Comparison of ENCODE assay signal across 30 mouse cellular contexts in the genomic region with DNA sequence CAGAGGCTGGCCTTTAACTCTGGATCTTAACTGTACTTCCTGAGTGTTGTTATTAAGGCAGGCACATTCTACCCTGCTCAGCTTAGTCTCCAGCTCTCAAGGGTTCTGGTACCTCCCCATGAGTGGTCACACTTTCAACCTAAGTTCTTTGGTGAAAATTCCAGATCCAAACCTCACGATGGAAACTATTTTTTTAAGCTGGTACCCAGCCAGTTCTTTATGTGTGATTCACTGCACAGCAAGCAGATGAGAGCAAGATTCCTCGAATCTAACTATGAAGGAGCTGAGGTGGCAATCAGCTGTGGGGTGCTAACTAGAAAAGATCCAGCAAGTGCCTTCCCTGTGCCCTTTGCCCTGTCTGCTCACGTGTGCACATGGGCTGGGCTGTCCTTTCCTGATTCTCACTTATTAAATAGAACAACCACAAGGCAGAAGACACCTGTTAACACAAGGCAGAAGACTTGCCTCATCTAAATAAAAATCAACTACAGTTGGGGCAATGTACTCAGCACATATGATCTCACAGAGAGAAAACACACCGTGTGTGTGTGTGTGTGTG.
DNase-seq lines count a peak whose midpoint lies in the region; ATAC-seq and TF ChIP-seq lines count a peak whose summit lies in the region.
"Had no signal": no experiment of that assay in that cellular context is flagged by ENCODE, and none has a peak within 500 bp of the region (broad histone marks: within the 10 kb centered on the region; RNA-seq: fewer than 3 reads in every experiment).

No protein-coding gene starts in this region.

- H3K9ac ChIP-seq in kidney, postnatal 0 days (ENCODE audit: low read depth, low read length), result no peak overlapping the region
- H3K9ac ChIP-seq in kidney, embryonic 15.5 days, result no peak overlapping the region
- no peak overlapping the region for H3K9ac ChIP-seq in intestine, embryonic 15.5 days
- H3K9ac ChIP-seq: embryonic facial prominence, embryonic 13.5 days; forebrain, embryonic 12.5 days; forebrain, embryonic 15.5 days; heart, embryonic 13.5 days; hindbrain, embryonic 12.5 days; hindbrain, embryonic 15.5 days had no signal

- no peak overlapping the region for H3K27ac ChIP-seq in kidney, postnatal 0 days
- no peak overlapping the region for H3K27ac ChIP-seq in kidney, embryonic 15.5 days
- H3K27ac ChIP-seq in intestine, embryonic 15.5 days, result no peak overlapping the region
- H3K27ac ChIP-seq: embryonic facial prominence, embryonic 10.5 days; embryonic facial prominence, embryonic 13.5 days; forebrain, embryonic 12.5 days; forebrain, embryonic 15.5 days; heart, adult 2 months; heart, embryonic 10.5 days; heart, embryonic 13.5 days; hindbrain, embryonic 12.5 days; hindbrain, embryonic 15.5 days had no signal

- peak; percentile 57; the same call in 1 of the 2 replicates for ATAC-seq in kidney, postnatal 0 days (replicated peaks; ENCODE audit: low FRiP score, low read depth)
- ATAC-seq in kidney, embryonic 15.5 days (replicated peaks; ENCODE audit: low FRiP score), result no peak; the same call in 1 of the 2 replicates
- peak; percentile 58; the same call in 1 of the 2 replicates for ATAC-seq in intestine, embryonic 15.5 days
- ATAC-seq: forebrain, embryonic 15.5 days had no signal

- no peak overlapping the region for H3K4me2 ChIP-seq in kidney, postnatal 0 days (ENCODE audit: low read length)
- H3K4me2 ChIP-seq in kidney, embryonic 15.5 days, result no peak overlapping the region
- H3K4me2 ChIP-seq in intestine, embryonic 15.5 days (replicated peaks), result no peak overlapping the region
- H3K4me2 ChIP-seq: embryonic facial prominence, embryonic 13.5 days; forebrain, embryonic 12.5 days; forebrain, embryonic 15.5 days; heart, embryonic 13.5 days; hindbrain, embryonic 12.5 days; hindbrain, embryonic 15.5 days had no signal

- H3K4me1 ChIP-seq in kidney, postnatal 0 days (replicated peaks; ENCODE audit: insufficient read depth, low read length), result peaks cover 16% of the 10 kb centered on the region
- peaks cover 23% of the 10 kb centered on the region for H3K4me1 ChIP-seq in kidney, embryonic 15.5 days
- H3K4me1 ChIP-seq in intestine, embryonic 15.5 days (replicated peaks), result no peaks in the 10 kb centered on the region
- H3K4me1 ChIP-seq: forebrain, embryonic 15.5 days; heart, embryonic 10.5 days; heart, embryonic 13.5 days; hindbrain, embryonic 15.5 days had no signal

- H3K4me3 ChIP-seq in kidney, postnatal 0 days (replicated peaks; ENCODE audit: low read depth, low read length), result no peak overlapping the region
- H3K4me3 ChIP-seq in kidney, embryonic 15.5 days (replicated peaks), result no peak overlapping the region
- H3K4me3 ChIP-seq in intestine, embryonic 15.5 days (replicated peaks), result no peak overlapping the region
- H3K4me3 ChIP-seq: embryonic facial prominence, embryonic 10.5 days; embryonic facial prominence, embryonic 13.5 days; erythroblast, embryonic 14.5 days; forebrain, embryonic 12.5 days; forebrain, embryonic 15.5 days; heart, adult 2 months; heart, embryonic 10.5 days; heart, embryonic 13.5 days; hindbrain, embryonic 12.5 days; hindbrain, embryonic 15.5 days had no signal

- 64% methylated on average over 4 of the region's 4 CpGs for WGBS in kidney, postnatal 0 days
- WGBS in kidney, embryonic 15.5 days, result 69% methylated on average over 4 of the region's 4 CpGs
- WGBS in intestine, embryonic 15.5 days, result 65% methylated on average over 4 of the region's 4 CpGs

- H3K9me3 ChIP-seq in kidney, postnatal 0 days (replicated peaks; ENCODE audit: low read length), result no peaks in the 10 kb centered on the region
- no peaks in the 10 kb centered on the region for H3K9me3 ChIP-seq in kidney, embryonic 15.5 days (replicated peaks)
- no peaks in the 10 kb centered on the region for H3K9me3 ChIP-seq in intestine, embryonic 15.5 days
- H3K9me3 ChIP-seq: embryonic facial prominence, embryonic 13.5 days; forebrain, embryonic 15.5 days; hindbrain, embryonic 12.5 days; hindbrain, embryonic 15.5 days had no signal

- H3K27me3 ChIP-seq in kidney, postnatal 0 days (ENCODE audit: insufficient read depth, low read length), result no peaks in the 10 kb centered on the region
- H3K27me3 ChIP-seq in kidney, embryonic 15.5 days, result no peaks in the 10 kb centered on the region
- H3K27me3 ChIP-seq in intestine, embryonic 15.5 days (replicated peaks), result no peaks in the 10 kb centered on the region
- H3K27me3 ChIP-seq: CH12.LX; embryonic facial prominence, embryonic 13.5 days; forebrain, embryonic 12.5 days; forebrain, embryonic 15.5 days; heart, embryonic 13.5 days; hindbrain, embryonic 12.5 days; hindbrain, embryonic 15.5 days had no signal

- no peak for DNase-seq in kidney, postnatal 0 days (ENCODE audit: low spot score)
- DNase-seq in 3134 (ENCODE audit: extremely low read depth, insufficient read length, low spot score), result peak; percentile 37
- peak; percentile 68 for DNase-seq in 3T3-L1 (ENCODE audit: low read depth, low spot score)
- no peak for DNase-seq in urinary bladder, postnatal 4 days (ENCODE audit: low spot score in 2 of 2)
- no peak for DNase-seq in lung, postnatal 25 days (ENCODE audit: low spot score)
- no peak for DNase-seq in gastrocnemius, postnatal 25 days
- DNase-seq: adrenal gland, adult 2 months; adrenal gland, postnatal 14 days; B cell, adult 2 months; cerebellum, adult 11-12 months; cerebellum, adult 8-10 months; cerebellum, postnatal 10 days; cerebellum, postnatal 36 days; embryo, embryonic 11 days; gastrocnemius, postnatal 36 days; heart, adult 2 months; heart, postnatal 14 days had no signal

- no peak for TF ChIP-seq CTCF in kidney, postnatal 0 days (IDR thresholded peaks at IDR 0.05; ENCODE audit: low read depth)

- no peaks in the 10 kb centered on the region for H3K36me3 ChIP-seq in kidney, postnatal 0 days (ENCODE audit: insufficient read depth, low read length)
- H3K36me3 ChIP-seq in kidney, embryonic 15.5 days, result no peaks in the 10 kb centered on the region
- H3K36me3 ChIP-seq in intestine, embryonic 15.5 days, result no peaks in the 10 kb centered on the region
- H3K36me3 ChIP-seq: embryonic facial prominence, embryonic 10.5 days; embryonic facial prominence, embryonic 13.5 days; forebrain, embryonic 12.5 days; forebrain, embryonic 15.5 days; G1E; heart, embryonic 10.5 days; heart, embryonic 13.5 days; hindbrain, embryonic 12.5 days; hindbrain, embryonic 15.5 days had no signal

Comparison
In these comparisons a context has a peak if more than half of its experiments do, and no peak if none do; other contexts are left out.
1. DNase-seq: peak in 3134 (single experiment) and 3T3-L1 (single experiment); none in kidney, postnatal 0 days (single experiment), urinary bladder, postnatal 4 days (0 of 2), lung, postnatal 25 days (single experiment) and gastrocnemius, postnatal 25 days (single experiment).